Mouse (Mus musculus) lung, postnatal 10 days (tissue): Measurements from ENCODE around the gene Noa1.

Experiments used
- DNase-seq: peaks from one replicate; pipeline ENCODE4 v3.0.0; 2021

Gene Noa1

DNA sequence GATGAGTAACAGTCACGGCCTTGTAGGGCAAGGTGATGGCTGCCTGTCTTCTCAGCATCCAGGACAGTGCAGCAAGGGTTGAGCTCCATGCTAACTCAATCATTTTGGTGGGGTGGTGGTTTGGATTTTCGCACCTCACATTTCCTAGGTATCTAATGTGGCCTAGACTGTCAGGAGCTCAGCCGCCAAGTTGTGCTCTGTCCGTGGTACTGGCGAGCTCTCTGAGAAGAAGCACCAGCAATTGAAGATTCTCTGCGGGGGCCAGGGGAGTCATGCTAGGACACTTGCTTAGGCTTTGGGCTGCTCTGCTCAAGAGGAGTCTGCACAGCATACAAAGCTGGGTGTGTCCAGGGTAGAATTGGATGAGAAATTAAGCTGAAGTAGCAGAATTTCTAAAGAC is 22.0 kb downstream of the Noa1 start:
- no peak for DNase-seq

GRCm38 (mm10) chr5:77286904-77287303 is 23.0 kb downstream of the Noa1 start:
- DNase-seq = no peak

- DNase-seq = no peak
Measured at GRCm38 (mm10) chr5:77285685-77286084, 24.2 kb downstream of the Noa1 start.

DNA sequence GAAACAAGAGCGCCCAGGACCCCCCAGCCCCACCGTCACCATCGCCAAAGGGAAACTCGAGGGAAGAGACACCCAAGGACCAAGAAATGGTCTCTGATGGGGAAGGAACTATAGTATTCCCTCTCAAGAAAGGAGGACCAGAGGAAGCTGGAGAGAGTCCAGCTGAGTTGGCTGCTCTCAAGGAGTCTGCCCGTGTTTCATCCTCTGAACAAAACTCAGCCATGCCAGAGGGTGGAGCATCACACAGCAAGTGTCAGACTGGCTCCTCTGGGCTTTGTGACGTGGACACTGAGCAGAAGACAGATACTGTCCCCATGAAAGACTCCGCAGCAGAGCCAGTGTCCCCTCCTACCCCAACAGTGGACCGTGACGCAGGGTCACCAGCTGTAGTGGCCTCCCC is 27.6 kb downstream of the Noa1 start:
- no peak for DNase-seq

- no peak for DNase-seq
Measured at GRCm38 (mm10) chr5:77281518-77282174, 28.2 kb downstream of the Noa1 start.

- DNase-seq = no peak
Measured at GRCm38 (mm10) chr5:77277204-77277603, 32.7 kb downstream of the Noa1 start.

GRCm38 (mm10) chr5:77275950-77276349 is 33.9 kb downstream of the Noa1 start:
- peak; percentile 61 for DNase-seq

- no peak for DNase-seq
Measured at GRCm38 (mm10) chr5:77273151-77273550, 36.7 kb downstream of the Noa1 start.

GRCm38 (mm10) chr5:77269399-77269798 is 40.5 kb downstream of the Noa1 start:
- no peak for DNase-seq

DNA sequence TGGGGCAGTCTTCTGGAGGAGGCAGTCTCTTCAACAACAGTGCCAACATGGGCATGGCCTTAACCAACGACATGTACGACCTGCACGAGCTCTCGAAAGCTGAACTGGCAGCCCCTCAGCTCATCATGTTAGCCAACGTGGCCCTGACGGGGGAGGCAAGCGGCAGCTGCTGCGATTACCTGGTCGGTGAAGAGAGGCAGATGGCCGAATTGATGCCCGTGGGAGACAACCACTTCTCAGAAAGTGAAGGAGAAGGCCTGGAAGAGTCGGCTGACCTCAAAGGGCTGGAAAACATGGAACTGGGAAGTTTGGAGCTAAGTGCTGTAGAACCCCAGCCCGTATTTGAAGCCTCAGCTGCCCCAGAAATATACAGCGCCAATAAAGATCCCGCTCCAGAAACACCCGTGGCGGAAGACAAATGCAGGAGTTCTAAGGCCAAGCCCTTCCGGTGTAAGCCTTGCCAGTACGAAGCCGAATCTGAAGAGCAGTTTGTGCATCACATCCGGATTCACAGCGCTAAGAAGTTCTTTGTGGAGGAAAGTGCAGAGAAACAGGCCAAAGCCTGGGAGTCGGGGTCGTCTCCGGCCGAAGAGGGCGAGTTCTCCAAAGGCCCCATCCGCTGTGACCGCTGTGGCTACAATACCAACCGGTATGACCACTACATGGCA is 41.8 kb downstream of the Noa1 start:
- no peak for DNase-seq

- DNase-seq = no peak
Measured at GRCm38 (mm10) chr5:77267441-77267840, 42.4 kb downstream of the Noa1 start.

- no peak for DNase-seq
Measured at GRCm38 (mm10) chr5:77266886-77267401, 42.9 kb downstream of the Noa1 start.

DNA sequence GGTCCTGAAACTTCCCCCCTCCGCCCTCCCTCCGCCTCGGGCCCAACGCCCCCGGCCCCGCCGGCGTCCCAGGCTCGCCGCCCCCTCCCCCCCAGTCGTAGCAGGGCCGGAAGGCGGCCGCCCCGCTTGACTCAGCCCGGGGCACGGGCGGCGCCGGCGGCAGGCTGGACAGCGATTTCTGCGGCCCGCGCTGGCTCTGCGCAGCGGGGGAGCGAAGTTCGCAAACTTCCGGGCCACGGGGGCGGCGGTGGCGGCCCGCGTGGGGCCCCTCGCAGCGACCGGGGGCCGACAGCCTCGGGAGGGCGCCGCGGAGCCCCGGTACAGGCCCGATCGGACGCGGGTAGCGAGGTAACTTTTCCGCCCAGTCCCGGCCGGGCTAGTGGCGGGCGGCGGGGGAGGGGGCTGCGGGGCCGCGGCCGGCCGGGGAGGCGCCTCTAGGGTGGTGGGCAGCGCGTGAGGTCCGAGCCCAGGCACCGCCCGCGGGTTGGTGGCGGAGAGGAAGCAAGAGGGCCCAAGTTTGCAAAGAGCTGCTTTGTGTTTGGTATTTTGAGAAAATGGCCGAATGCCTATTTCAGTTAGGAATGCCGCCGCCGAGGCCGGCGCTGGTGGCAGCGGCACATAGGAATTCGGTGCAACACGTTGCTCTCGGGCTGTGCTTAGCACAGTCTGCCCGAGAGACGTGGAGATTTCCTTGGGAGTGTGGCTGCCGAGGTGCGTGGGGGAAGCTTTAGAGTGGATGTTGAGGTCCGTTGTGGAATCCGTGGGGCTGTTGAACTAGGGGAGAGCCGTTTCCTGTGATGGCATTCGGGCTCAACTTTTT is 43.6 kb downstream of the Noa1 start:
- DNase-seq = peak; percentile 68

GRCm38 (mm10) chr5:77265671-77266065 is 44.2 kb downstream of the Noa1 start:
- peak; percentile 87 for DNase-seq

DNA sequence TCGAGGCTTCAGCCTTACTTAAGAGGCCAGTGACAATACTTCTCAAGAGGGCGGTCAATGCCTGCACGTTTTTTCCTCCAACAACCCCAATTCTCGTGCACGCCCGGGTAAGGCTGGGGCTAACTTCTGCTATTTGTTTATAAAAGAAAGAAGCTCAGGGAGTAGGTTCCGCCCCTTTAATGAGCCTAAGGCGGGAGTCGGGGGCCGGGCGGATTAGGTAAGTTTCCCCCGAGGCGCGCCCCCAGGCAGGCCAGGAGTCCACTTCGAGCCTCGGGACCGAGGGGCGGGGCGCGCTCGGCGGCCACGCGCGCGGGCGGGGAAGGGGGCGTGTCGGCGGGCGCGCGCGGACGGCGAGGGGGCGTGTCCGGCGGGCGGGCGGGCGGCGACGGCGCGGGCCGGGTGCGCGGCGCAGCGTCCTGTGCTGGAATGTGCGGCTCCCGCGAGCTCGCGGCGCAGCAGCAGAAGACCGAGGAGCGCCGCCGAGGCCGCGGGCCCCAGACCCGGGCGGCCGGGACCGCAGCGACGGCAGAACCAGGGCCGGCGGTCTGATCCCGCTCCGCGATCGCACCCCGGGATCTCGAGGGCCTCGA is 44.7 kb downstream of the Noa1 start, which contains the start of gene Rest:
Rest (plus strand) TSS at position 411 of the 590 bp plus-strand sequence.
- peak; percentile 79 for DNase-seq

DNA sequence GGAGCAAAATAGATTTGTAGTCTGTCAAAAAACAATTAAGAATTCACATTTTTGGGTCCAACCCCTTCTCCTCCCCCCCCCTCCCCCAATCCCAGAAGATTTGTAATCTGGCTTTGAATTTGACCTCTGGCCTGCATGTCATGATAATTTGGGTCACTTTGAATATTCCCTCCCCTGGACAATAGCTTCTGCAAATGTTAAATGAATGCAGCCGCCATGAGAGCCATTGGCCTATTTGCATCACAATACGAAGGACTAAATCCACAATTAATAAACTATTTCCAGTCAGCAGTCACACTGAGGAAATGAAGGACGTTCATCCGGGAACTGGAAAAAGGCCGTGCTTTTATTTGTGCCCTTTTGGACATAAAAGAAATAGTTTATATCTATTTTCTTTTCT is 47.8 kb downstream of the Noa1 start:
- DNase-seq = no peak

DNA sequence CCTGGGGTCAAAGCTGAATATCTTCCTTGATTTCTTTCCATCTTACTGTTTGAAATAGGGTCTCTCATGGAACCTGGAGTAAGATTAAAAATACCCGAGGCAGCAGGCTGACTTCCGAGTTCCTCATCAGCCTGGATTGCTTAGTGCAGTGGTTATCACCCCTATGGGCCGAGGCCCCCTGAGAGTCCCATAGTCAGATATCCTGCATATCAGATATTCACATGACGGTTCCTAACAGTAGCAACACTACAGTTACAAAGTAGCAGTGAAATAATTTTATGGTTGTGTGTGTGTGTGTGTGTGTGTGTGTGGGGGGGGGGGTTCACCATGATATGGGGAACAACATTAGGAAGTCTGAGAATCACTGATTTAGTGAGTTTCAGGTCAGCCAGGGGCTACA is 48.7 kb downstream of the Noa1 start:
- no peak for DNase-seq

DNA sequence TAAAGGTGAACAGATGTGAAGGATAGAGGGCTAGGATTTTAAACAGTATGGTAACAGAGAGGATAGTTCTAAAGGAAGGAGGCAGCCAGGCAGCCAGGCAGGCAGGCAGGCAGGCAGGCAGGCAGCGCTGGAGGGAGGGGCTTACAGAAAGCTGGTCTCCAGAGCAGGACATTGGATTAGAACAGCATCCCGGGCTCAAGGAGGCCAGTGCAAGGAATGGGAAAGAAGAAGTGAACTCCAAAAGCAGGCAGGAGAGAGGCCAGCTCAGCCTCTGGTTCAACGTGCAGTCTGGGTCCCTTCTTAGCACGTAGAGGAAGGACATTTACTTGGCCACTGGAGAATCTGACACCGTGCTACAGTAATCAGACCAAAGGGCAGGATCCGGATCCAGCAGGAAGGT is 49.7 kb downstream of the Noa1 start:
- no peak for DNase-seq

DNA sequence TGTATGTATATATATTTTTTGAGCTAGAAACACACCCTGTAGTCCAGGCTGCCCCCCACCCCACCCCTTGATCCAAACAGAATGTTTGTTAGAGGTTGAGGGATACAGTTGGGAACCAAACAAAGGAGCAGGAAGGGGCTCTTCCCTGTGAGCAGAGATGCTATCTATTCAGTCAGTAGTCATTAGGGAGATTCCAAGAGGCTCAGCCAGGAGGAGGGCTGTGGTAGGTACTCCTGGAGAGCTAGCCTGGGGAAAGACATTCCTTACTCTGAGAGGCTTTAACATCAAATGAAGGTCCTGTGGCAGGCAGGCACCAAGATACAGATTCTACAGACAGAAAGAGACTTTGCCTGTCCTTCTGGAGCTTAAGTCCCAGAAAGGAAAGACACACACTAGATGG is 50.6 kb downstream of the Noa1 start:
- no peak for DNase-seq

- DNase-seq = no peak
Measured at GRCm38 (mm10) chr5:77257603-77258002, 52.3 kb downstream of the Noa1 start.

DNA sequence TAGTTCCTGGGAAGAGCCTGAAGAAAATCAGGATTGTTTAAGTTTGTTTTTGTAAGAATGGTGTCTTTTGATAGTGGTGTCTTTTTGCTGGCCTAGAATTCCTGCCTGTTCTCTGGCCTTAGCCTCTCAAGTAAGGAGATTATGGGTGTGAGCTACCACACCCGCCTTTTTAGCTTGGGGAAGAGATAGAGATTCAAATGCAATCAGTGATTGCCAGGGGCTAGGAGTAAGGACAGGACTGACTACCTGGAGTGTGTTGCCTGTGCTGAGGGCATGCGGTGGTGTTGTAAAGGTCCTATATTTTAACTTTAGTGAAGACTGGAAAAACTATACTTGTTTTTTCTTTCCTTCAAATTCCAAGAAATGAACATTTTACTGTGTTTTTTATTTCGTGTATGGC is 55.5 kb downstream of the Noa1 start:
- DNase-seq = no peak

- DNase-seq = no peak
Measured at GRCm38 (mm10) chr5:77253154-77253553, 56.7 kb downstream of the Noa1 start.

GRCm38 (mm10) chr5:77252115-77252827 is 57.6 kb downstream of the Noa1 start:
- no peak for DNase-seq
